Mouse (Mus musculus) left cerebral cortex, postnatal 36 days (tissue): ENCODE measurements at regions not wholly inside any gene's neighbourhood (a gene's known extent, or its start where the extent isn't known, plus 50 kb on each side); places are given as distances from the start of the nearest gene placed in this dataset.

Experiments used
- DNase-seq, 2 experiments: peaks; one replicate each; pipeline ENCODE4 v3.0.0; 2021 to 2022; ENCODE audit warnings: low spot score in 2 of 2, mixed read lengths in 1 of 2
- intact Hi-C: fragments of 180-260 bp; cut with DNase I; formaldehyde crosslinking; loops from one replicate; pipeline ENCODE4 v1.15.1; 2025

- DNase-seq, result no peak
- intact Hi-C loops, result no loop called here
Measured at GRCm38 (mm10) chr7:72500190-72500589, 193.8 kb upstream of the Mctp2 start.

- DNase-seq, result no peak
- intact Hi-C loops, result no loop called here
Measured at GRCm38 (mm10) chr7:72500996-72501395, 194.6 kb upstream of the Mctp2 start.

- intact Hi-C loops, result no loop called here
- no peak for DNase-seq
Measured at GRCm38 (mm10) chr7:72501431-72501830, 195.0 kb upstream of the Mctp2 start.

GRCm38 (mm10) chr7:72503756-72504155 is 197.3 kb upstream of the Mctp2 start:
- no peak for DNase-seq
- intact Hi-C loops, result no loop called here

GRCm38 (mm10) chr7:72504268-72504667 is 197.9 kb upstream of the Mctp2 start:
- DNase-seq, result no peak
- intact Hi-C loops, result no loop called here

- no peak for DNase-seq
- intact Hi-C loops, result no loop called here
Measured at GRCm38 (mm10) chr7:72505732-72506460, 199.5 kb upstream of the Mctp2 start.

- no peak for DNase-seq
- intact Hi-C loops, result no loop called here
Measured at GRCm38 (mm10) chr7:72507946-72508345, 201.5 kb upstream of the Mctp2 start.

GRCm38 (mm10) chr7:72510116-72510515 is 203.7 kb upstream of the Mctp2 start:
- no peak for DNase-seq
- intact Hi-C loops, result no loop called here

- intact Hi-C loops, result no loop called here
- DNase-seq, result no peak
Measured at GRCm38 (mm10) chr7:72513446-72513845, 207.0 kb upstream of the Mctp2 start.

GRCm38 (mm10) chr7:72514851-72515250 is 208.4 kb upstream of the Mctp2 start:
- intact Hi-C loops, result no loop called here
- DNase-seq, result no peak

GRCm38 (mm10) chr7:72518421-72518972 is 212.1 kb upstream of the Mctp2 start:
- DNase-seq, result no peak
- intact Hi-C loops, result no loop called here

- intact Hi-C loops, result no loop called here
Measured at GRCm38 (mm10) chr7:72519359-72520115, 213.1 kb upstream of the Mctp2 start.

GRCm38 (mm10) chr7:72528873-72529272 is 222.5 kb upstream of the Mctp2 start:
- no peak for DNase-seq
- intact Hi-C loops, result no loop called here

More at GRCm38 (mm10) chr7:72519359-72520115, 213.1 kb upstream of the Mctp2 start:
- DNase-seq, result no peak

- intact Hi-C loops, result no loop called here
Measured at GRCm38 (mm10) chr7:72538288-72538687, 231.9 kb upstream of the Mctp2 start.

GRCm38 (mm10) chr7:72539915-72540314 is 233.5 kb upstream of the Mctp2 start:
- no peak for DNase-seq
- intact Hi-C loops, result no loop called here

More at GRCm38 (mm10) chr7:72538288-72538687, 231.9 kb upstream of the Mctp2 start:
- no peak for DNase-seq

- DNase-seq, result peak; percentile 7 to 14
- intact Hi-C loops, result no loop called here
Measured at GRCm38 (mm10) chr7:72541521-72542478, 235.4 kb upstream of the Mctp2 start.

- intact Hi-C loops, result no loop called here
- no peak for DNase-seq
Measured at GRCm38 (mm10) chr7:72543501-72543900, 237.1 kb upstream of the Mctp2 start.

GRCm38 (mm10) chr7:72543946-72544345 is 237.5 kb upstream of the Mctp2 start:
- intact Hi-C loops, result no loop called here
- DNase-seq, result no peak

GRCm38 (mm10) chr7:72567378-72567777 is 261.0 kb upstream of the Mctp2 start:
- no peak for DNase-seq
- intact Hi-C loops, result loop anchor here (10.0 kb wide), 1 partner anchor 153 kb away; no protein-coding TSS in a partner anchor

- intact Hi-C loops, result loop anchor here (10.0 kb wide), 1 partner anchor 154 kb away; no protein-coding TSS in a partner anchor
Measured at GRCm38 (mm10) chr7:72569177-72569576, 262.8 kb upstream of the Mctp2 start.

More at GRCm38 (mm10) chr7:72569177-72569576, 262.8 kb upstream of the Mctp2 start:
- no peak for DNase-seq
